Mouse (Mus musculus) CH12.LX (cell line): ENCODE data around the gene Sgsm2. TPM values are rescaled to one million over a fixed set of nuclear protein-coding genes. Genes with fewer than 3 reads are reported as not detected.

ENCODE experiments used
- DNase-seq: peaks from one replicate; pipeline ENCODE4 v3.0.0-alpha.2; 2013; ENCODE audit errors: extremely low read depth
- H3K27ac ChIP-seq: 2 replicates; pipeline ENCODE4 v1.5.1; 2012; ENCODE audit warnings: low read depth, mild to moderate bottlenecking, control low read depth, moderate library complexity; ENCODE audit not compliant: insufficient read depth
- H3K27me3 ChIP-seq: replicated peaks from 2 replicates; pipeline ENCODE3; 2012; ENCODE audit warnings: inconsistent platforms
- H3K36me3 ChIP-seq, 2 experiments: replicated peaks in 1 of 2; 2 replicates each; pipeline versions ENCODE3 to v1.6.1; 2012; ENCODE audit warnings: inconsistent platforms in 1 of 2, low read length in 1 of 2, mild to moderate bottlenecking in 1 of 2, mixed read lengths in 1 of 2, moderate library complexity in 1 of 2; ENCODE audit not compliant: control insufficient read depth in 1 of 2, insufficient read depth in 1 of 2
- H3K4me1 ChIP-seq, 2 experiments: 2 replicates each; pipeline ENCODE4 v1.6.1; 2012; ENCODE audit warnings: inconsistent platforms in 1 of 2, moderate library complexity in 1 of 2; ENCODE audit not compliant: insufficient read depth in 2 of 2, control insufficient read depth in 1 of 2
- H3K4me2 ChIP-seq: 2 replicates; pipeline ENCODE4 v1.6.1; 2012; ENCODE audit warnings: low read depth, mild to moderate bottlenecking, control low read depth; ENCODE audit not compliant: poor library complexity, insufficient read depth, severe bottlenecking
- H3K4me3 ChIP-seq, 3 experiments: fragments of 150-350 bp in 1 of 3; sonication (generic) in 1 of 3; replicated peaks in 1 of 3; 2 replicates each; pipeline versions ENCODE3 to v1.5.1; 2011 to 2012; ENCODE audit warnings: low read depth in 2 of 3, low read length in 2 of 3, mild to moderate bottlenecking in 2 of 3, moderate library complexity in 2 of 3, control low read depth in 1 of 3, improper control_type of control experiment in 1 of 3, inconsistent platforms in 1 of 3, mixed read lengths in 1 of 3; ENCODE audit not compliant: poor library complexity in 1 of 3
- H3K79me2 ChIP-seq: replicated peaks from 2 replicates; pipeline ENCODE4 v1.6.1; 2012; ENCODE audit warnings: mild to moderate bottlenecking, moderate library complexity; ENCODE audit not compliant: control insufficient read depth, poor library complexity, insufficient read depth, severe bottlenecking; ENCODE audit errors: extremely low read depth
- H3K9ac ChIP-seq: 2 replicates; pipeline ENCODE4 v1.6.1; 2012; ENCODE audit warnings: low read depth, mild to moderate bottlenecking, control low read depth, moderate library complexity; ENCODE audit not compliant: insufficient read depth
- H3K9me3 ChIP-seq: replicated peaks from 2 replicates; pipeline ENCODE3; 2012; ENCODE audit warnings: low read length, inconsistent platforms, mixed read lengths
- BHLHE40 ChIP-seq: IDR thresholded peaks from 2 replicates; pipeline ENCODE4 v1.6.1; 2011; ENCODE audit warnings: mild to moderate bottlenecking, low read depth, low read length, improper control_type of control experiment
- CHD1 ChIP-seq: IDR thresholded peaks from 2 replicates; pipeline ENCODE4 v1.6.1; 2012; ENCODE audit warnings: low read depth, low read length, improper control_type of control experiment, inconsistent platforms
- CHD2 ChIP-seq: IDR thresholded peaks from 2 replicates; pipeline ENCODE4 v1.6.1; 2011; ENCODE audit warnings: low read length, improper control_type of control experiment
- CTCF ChIP-seq, 2 experiments: IDR thresholded peaks in 1 of 2; conservative IDR thresholded peaks in 1 of 2; 2 replicates each; pipeline ENCODE4 v1.5.1; 2011 to 2012; ENCODE audit warnings: low read depth in 2 of 2, low read length in 2 of 2, improper control_type of control experiment in 1 of 2, inconsistent platforms in 1 of 2, mild to moderate bottlenecking in 1 of 2, moderate library complexity in 1 of 2
- E2F4 ChIP-seq: IDR thresholded peaks from 2 replicates; pipeline ENCODE4 v1.6.1; 2011; ENCODE audit warnings: low read depth, low read length, improper control_type of control experiment; ENCODE audit not compliant: insufficient replicate concordance
- EP300 ChIP-seq: IDR thresholded peaks from 2 replicates; pipeline ENCODE4 v1.6.1; 2011; ENCODE audit warnings: low read length, improper control_type of control experiment
- IRF4 ChIP-seq: IDR thresholded peaks from 2 replicates; pipeline ENCODE4 v1.6.1; 2014; ENCODE audit warnings: low read depth, mild to moderate bottlenecking, inconsistent platforms, low read length, improper control_type of control experiment
- JUN ChIP-seq: IDR thresholded peaks from 2 replicates; pipeline ENCODE4 v1.6.1; 2011; ENCODE audit warnings: low read depth, mild to moderate bottlenecking, low read length, improper control_type of control experiment, moderate library complexity; ENCODE audit not compliant: insufficient read depth
- JUND ChIP-seq: conservative IDR thresholded peaks from 2 replicates; pipeline ENCODE4 v1.6.1; 2011; ENCODE audit warnings: low read depth, low read length, improper control_type of control experiment
- MAFK ChIP-seq: IDR thresholded peaks from 2 replicates; pipeline ENCODE4 v1.6.1; 2011; ENCODE audit warnings: low read length, improper control_type of control experiment; ENCODE audit not compliant: insufficient replicate concordance
- MEF2A ChIP-seq: IDR thresholded peaks from 2 replicates; pipeline ENCODE4 v1.6.1; 2014; ENCODE audit warnings: low read depth, mild to moderate bottlenecking, inconsistent platforms, low read length, improper control_type of control experiment, borderline replicate concordance
- MXI1 ChIP-seq: IDR thresholded peaks from 2 replicates; pipeline ENCODE4 v1.6.1; 2011; ENCODE audit warnings: mild to moderate bottlenecking, low read depth, low read length, improper control_type of control experiment
- MYC ChIP-seq: IDR thresholded peaks from 2 replicates; pipeline ENCODE4 v1.6.1; 2011; ENCODE audit warnings: low read depth, mild to moderate bottlenecking, improper control_type of control experiment, low read length
- NELFE ChIP-seq: IDR thresholded peaks from 2 replicates; pipeline ENCODE4 v1.6.1; 2011; ENCODE audit warnings: low read depth, low read length, improper control_type of control experiment
- RAD21 ChIP-seq: IDR thresholded peaks from 2 replicates; pipeline ENCODE4 v1.6.1; 2011; ENCODE audit warnings: low read depth, mild to moderate bottlenecking, low read length, improper control_type of control experiment, moderate library complexity
- RCOR1 ChIP-seq: conservative IDR thresholded peaks from 2 replicates; pipeline ENCODE4 v1.6.1; 2012; ENCODE audit warnings: low read depth, mild to moderate bottlenecking, inconsistent platforms, low read length, improper control_type of control experiment
- TBP ChIP-seq: conservative IDR thresholded peaks from 2 replicates; pipeline ENCODE4 v1.6.1; 2011; ENCODE audit warnings: low read depth, low read length, improper control_type of control experiment
- TCF12 ChIP-seq: IDR thresholded peaks from 2 replicates; pipeline ENCODE4 v1.6.1; 2014; ENCODE audit warnings: low read depth, mild to moderate bottlenecking, inconsistent platforms, low read length, improper control_type of control experiment
- USF1 ChIP-seq: IDR thresholded peaks from 2 replicates; pipeline ENCODE4 v1.6.1; 2014; ENCODE audit warnings: low read depth, mild to moderate bottlenecking, inconsistent platforms, low read length, improper control_type of control experiment
- ZC3H11A ChIP-seq: IDR thresholded peaks from 2 replicates; pipeline ENCODE4 v1.6.1; 2012; ENCODE audit warnings: low read depth, mild to moderate bottlenecking, inconsistent platforms, low read length, improper control_type of control experiment
- ZKSCAN1 ChIP-seq: IDR thresholded peaks from 2 replicates; pipeline ENCODE4 v1.6.1; 2012; ENCODE audit warnings: low read depth, inconsistent platforms, low read length, improper control_type of control experiment, borderline replicate concordance
- ZMIZ1 ChIP-seq: IDR thresholded peaks from 2 replicates; pipeline ENCODE4 v1.6.1; 2012; ENCODE audit warnings: low read depth, mild to moderate bottlenecking, inconsistent platforms, low read length, improper control_type of control experiment
- dilution Hi-C: fragments of 300-500 bp; cut with MboI; formaldehyde crosslinking; loops from 2 replicates; pipeline ENCODE4 v1.14.3; 2020; ENCODE audit warnings: low sequenced_read_pairs; ENCODE audit not compliant: extremely low pct_unique_long_range_greater_than_20kb, extremely low pct_ligation_motif_present
- in situ Hi-C: fragments of 300-500 bp; cut with MboI; formaldehyde crosslinking; loops from 3 replicates; pipeline ENCODE4 v1.14.3; 2019; ENCODE audit warnings: low sequenced_read_pairs, low pct_ligation_motif_present, low pct_unique_long_range_greater_than_20kb, mixed read lengths
- polyA plus RNA-seq: library from polyadenylated mRNA; unstranded; fragments of >175 nt; gene quantifications from 2 replicates; pipeline ENCODE4 v1.2.1, GENCODE M21; 2012; ENCODE audit warnings: low read depth; ENCODE audit not compliant: insufficient read length
- total RNA-seq, 2 experiments: library from RNA; depleted of rRNA; stranded (reverse); fragments of 300-350 nt in 1 of 2; fragments of >200 nt in 1 of 2; gene quantifications; 2 replicates each; pipeline ENCODE4 v1.2.3; 2012 to 2014

Sgsm2 gene
- total and polyA plus RNA-seq, 3 experiments, result 0.75 to 3.8 (median 3.1) TPM

DNA sequence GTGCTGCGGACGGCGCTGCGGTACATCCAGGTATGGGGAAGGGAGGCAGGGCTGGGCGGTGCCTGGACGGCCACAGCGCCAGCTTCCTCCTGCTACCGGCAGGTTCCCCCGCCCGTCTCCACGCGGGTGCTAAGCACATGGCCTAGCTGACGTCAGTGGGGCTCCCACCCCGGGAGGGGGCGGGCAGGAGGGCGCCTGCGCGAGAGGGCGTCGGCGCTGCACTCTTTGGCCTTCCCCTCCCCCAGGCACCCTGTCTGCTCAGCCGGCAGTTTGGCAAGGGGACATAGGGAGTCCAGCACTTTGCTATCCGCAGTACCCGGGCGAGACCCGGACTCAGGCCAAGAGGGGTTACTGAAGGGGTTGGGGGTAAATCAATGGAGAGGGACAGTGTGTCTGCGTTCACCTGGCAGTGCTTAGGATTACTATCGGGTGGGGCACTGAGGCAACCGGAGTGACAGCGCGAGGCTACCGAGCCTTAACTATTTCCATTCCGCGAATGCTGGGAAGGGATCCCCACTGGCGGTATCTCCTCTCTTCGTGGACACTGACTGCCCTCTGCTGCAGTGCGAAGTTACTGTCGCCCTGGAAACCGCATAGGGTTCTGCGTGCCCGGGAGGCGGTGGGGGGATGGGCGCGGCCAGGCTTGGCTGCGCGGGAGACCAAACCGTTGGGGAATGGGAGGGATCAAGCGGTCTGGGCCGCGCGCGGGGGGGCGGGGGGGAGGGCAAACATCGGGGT lies 59.0 kb downstream of the Sgsm2 start (continued):
- no peak for TF ChIP-seq MAFK
- peak; percentile 43; the same call in 1 of the 2 replicates for TF ChIP-seq JUND
- peak; percentile 34 for TF ChIP-seq RAD21
- TF ChIP-seq ZKSCAN1, result no peak
- no peak for TF ChIP-seq ZC3H11A
- TF ChIP-seq NELFE, result peak; percentile 66
- peak; percentile 100 for TF ChIP-seq MYC
- peak in 1 of 2 experiments; percentile 43; a peak in 2 of 4 replicates for TF ChIP-seq CTCF (conservative IDR thresholded peaks at IDR 0.05 in 1 of 2, IDR thresholded peaks at IDR 0.05 in 1 of 2; ENCODE audit: low read depth in 2 of 2, low read length in 2 of 2)

- no peaks in the 10 kb centered on the region for H3K27me3 ChIP-seq
Measured at GRCm38 (mm10) chr11:74837056-74837693, 59.7 kb downstream of the Sgsm2 start.

More at GRCm38 (mm10) chr11:74837056-74837693, 59.7 kb downstream of the Sgsm2 start:
- peak overlapping the region; percentile 25 for H3K4me2 ChIP-seq
- dilution Hi-C loops, result no loop called here
- no peak for TF ChIP-seq JUN
- TF ChIP-seq TCF12, result no peak
- TF ChIP-seq MAFK, result no peak
- TF ChIP-seq ZMIZ1, result no peak
- no peak for TF ChIP-seq ZC3H11A
- TF ChIP-seq BHLHE40, result no peak
- no peak for TF ChIP-seq EP300
- TF ChIP-seq TBP, result no peak
- no peak for TF ChIP-seq USF1
- no peak for TF ChIP-seq RCOR1
- TF ChIP-seq MEF2A, result no peak
- TF ChIP-seq RAD21, result no peak
- no peak for TF ChIP-seq CTCF (conservative IDR thresholded peaks at IDR 0.05 in 1 of 2, IDR thresholded peaks at IDR 0.05 in 1 of 2; ENCODE audit: low read depth in 2 of 2, low read length in 2 of 2)
- TF ChIP-seq E2F4, result no peak
- no peak for TF ChIP-seq CHD2
- no peak for TF ChIP-seq CHD1
- no peak for TF ChIP-seq ZKSCAN1
- no peak for TF ChIP-seq IRF4
- no peak for TF ChIP-seq MXI1
- DNase-seq, result no peak
- H3K4me1 ChIP-seq, result peaks cover 24 to 78% of the 10 kb centered on the region in 2 experiments
- H3K79me2 ChIP-seq, result peaks cover 7% of the 10 kb centered on the region
- peaks cover 15 to 57% of the 10 kb centered on the region in 2 experiments for H3K36me3 ChIP-seq
- no peaks in the 10 kb centered on the region for H3K9me3 ChIP-seq
- no peak overlapping the region for H3K9ac ChIP-seq
- peak overlapping the region in 2 of 3 experiments; percentile 57 to 60 for H3K4me3 ChIP-seq
- H3K27ac ChIP-seq, result peak overlapping the region; percentile 77
- in situ Hi-C loops, result loop anchor here (25.0 kb wide), 1 partner anchor 450 kb away; no protein-coding TSS in a partner anchor
